Mouse (Mus musculus) Muller cell, postnatal 12 days (primary cell): ENCODE measurements around the gene 1810010H24Rik.
"Not testable (repeated sequence)": the region's sequence is repeated elsewhere in the genome, so short reads cannot be mapped to it uniquely, and the experiment has no call there.

ENCODE experiments used
- DNase-seq: peaks from one replicate; pipeline ENCODE4 v3.0.0-alpha.2; 2015; ENCODE audit errors: inconsistent ontology term

The 1810010H24Rik gene

DNA sequence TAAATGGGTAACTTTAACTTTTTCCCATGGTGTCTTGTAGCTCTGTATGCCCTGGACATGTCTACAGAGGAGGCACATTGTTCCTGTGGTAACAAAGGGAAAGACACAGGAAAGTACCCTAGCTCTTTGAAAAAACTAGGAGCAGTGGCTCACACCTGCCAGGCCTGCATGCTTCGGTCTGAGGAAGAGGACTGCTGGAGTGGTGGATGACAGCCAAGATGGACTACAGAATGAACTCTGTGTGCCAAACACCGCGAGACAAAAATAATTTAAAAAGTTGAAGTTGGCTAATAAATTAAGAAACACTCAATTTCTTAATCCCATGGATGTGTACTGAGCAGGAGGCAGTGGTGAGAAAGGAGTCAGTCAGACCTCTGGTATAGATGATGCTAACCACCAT lies 15.9 kb downstream of the 1810010H24Rik start:
- DNase-seq: no peak

DNA sequence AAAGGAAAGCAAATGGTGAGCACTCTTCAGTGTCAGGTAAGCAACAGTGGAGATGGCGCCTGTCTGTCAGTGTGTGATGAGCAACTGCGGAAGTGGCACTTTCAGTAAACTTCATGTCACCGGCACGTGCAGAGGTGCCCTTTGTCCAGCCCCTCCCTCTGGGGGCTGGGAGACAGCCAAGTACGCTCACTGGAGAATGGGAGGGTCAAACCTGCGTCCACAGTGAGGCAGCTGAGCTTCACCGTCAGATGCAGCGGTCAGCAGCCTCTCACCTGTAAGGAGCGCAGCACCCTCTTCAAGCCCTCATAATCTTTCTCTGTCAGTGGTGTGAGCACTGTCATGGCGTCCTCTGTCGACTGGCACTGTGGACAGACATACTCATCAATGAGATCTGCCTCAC lies 17.9 kb downstream of the 1810010H24Rik start:
- no peak for DNase-seq

DNA sequence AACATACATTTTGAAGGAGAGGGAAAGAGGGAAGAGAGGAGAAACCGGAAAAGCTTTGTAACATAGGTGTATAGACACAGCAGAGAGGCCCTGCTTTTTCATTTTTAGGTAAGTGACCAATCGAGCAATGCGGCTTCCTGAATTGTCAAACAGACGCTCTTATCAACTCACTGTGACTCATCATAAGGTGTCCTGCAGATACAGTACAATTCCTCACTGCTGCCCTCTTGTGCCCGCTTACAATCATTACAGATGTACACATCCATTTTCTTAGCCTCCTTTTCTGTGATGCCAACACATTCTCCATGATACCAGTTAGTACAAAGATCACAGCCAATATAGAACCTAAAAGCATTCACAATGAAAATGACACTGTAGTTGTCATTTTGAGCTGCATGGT lies 18.8 kb downstream of the 1810010H24Rik start:
- DNase-seq: peak; percentile 42

DNA sequence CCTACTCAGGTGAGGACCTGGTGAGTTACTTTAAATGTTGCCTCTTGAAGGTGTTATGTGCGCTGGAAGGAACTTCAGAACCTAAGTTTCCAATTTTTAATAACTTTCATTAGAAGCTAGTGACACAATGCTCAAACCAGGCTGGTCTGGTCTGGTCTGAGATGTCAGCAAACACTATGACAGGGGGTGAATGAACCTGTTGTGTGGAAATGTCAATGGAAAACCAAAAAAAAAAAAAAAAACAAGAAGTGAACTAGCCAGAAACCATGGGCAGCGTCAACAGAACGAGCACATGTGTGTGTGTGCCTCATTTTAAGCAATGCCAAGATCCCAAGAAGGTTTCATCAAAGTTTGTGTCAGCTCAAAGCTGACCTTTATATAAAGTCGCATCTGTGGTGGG lies 20.1 kb downstream of the 1810010H24Rik start:
- no peak for DNase-seq

DNA sequence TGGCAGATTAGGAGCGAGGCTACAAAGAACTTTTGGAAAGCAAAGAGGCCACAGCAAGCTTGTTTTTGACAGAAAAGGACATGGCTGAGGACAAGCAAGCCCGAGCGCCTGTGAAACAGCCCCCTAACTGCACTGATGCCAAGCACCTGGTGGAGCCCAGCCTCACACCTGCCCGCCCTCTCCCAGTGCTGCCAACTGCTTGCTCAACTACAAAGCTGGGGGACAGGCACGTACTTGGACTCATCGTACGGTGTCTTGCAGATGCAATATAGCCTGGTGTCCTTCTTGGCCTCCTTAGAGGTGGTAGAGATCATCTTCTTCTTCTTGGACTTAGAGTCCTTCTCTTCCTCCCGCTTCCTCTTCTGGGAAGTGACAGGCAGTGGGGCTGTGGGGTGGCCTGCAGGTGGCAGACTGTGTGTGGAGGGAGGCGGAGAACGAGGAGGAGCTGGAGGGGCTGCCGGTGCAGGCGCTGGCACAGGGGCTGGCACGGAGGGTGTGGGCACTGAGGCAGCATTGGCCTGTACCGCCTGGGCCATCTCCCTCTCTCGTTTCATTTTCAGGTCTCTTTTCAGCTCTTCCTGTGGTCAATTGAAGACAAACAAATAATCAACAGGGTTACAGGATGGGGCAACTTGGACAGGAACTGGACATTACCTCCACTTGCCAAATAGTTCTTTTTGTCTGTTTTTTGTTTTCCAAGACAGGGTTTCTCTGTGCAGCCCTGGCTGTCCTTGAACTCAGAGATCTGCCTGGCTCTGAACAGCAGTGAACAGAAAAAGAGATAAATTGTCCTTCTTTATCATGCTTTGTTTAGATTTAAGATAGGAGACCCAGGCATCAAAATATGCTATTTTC lies 21.5 kb downstream of the 1810010H24Rik start:
- no peak for DNase-seq

DNA sequence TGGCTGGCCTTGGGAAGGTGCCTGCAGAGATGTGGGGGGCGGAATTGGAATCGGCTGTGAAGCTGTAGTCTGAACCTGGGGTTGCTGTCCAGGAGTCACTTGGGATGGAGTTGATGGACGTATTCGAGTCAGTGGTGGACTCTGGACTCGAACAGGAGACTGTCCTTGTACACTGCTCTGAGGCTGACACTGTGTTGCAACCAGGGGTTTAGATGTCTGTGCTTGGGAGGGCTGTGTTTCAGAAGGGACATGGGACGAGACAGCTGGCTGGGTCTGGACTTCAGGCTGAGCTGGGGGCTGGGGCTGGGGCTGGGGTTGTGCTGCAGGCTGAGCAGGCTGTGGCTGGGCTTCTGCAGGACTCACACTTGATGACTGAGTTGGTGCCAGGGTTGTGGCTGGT lies 29.4 kb downstream of the 1810010H24Rik start:
- no peak for DNase-seq

DNA sequence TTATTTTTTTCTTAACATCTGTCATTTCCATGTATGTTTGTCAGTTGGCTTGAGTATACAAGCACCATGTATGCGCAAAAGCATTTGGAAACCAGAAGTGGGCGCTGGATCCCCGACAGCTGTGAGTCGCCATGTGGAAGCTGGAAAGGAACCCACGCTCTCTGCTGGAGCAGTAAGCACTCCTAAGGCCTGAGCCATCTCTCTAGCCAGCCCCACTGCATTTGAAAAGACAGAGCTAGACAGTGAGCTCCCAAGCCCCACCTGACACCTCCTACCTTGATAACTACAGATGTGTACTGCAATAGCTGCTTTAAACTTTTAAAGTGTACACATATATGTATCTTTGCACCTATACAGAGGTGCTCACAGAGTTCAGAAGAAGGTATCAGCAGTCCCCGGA lies 31.9 kb downstream of the 1810010H24Rik start:
- no peak for DNase-seq

DNA sequence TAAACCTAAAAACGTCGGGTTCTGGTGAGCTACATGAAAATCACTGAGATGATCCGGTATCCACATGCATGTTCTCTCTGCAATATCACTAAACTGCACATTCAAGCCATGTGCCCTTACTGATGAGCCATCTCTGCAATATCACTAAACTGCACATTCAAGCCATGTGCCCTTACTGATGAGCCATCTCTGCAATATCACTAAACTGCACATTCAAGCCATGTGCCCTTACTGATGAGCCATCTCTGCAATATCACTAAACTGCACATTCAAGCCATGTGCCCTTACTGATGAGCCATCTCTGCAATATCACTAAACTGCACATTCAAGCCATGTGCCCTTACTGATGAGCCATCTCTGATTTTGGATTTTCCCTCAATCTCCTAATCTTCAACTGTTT lies 34.2 kb downstream of the 1810010H24Rik start:
- DNase-seq: not testable (repeated sequence)

DNA sequence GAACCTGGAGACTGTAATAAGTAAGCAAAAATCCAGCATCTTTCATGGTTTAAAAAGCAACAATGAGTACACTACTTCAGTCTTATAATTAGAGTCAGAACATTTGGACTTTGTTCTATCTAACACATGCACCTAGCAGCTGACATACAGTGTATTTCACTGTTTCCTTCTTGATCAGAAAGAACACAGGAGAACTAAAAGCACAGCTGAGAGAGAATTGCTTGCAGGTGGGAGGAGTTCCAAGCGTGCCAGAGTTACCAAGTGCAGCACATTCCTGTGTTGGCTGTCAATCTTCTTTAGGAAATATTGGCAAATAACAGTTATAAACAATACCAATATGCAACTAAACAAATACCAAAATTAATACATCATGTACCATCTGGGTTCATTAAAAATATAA lies 35.5 kb downstream of the 1810010H24Rik start:
- no peak for DNase-seq

DNA sequence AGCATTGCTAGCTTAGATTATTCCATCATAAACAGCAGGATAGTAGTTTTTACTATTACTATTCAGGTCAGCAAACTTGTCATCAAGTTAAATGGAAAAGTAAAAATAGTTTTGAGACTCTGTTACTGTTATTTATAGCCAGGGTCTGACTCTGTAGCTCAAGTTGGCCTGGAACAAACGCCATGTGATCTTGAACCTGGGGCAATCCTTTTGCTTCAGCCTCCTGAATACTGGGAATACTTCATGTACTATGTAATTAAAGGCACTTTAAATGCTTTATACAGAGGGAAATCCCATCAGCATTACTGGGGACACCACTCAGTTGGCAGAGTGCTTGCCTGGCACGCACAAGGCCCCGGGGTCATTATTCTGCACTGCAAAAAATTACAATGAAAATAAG lies 37.6 kb downstream of the 1810010H24Rik start:
- no peak for DNase-seq

DNA sequence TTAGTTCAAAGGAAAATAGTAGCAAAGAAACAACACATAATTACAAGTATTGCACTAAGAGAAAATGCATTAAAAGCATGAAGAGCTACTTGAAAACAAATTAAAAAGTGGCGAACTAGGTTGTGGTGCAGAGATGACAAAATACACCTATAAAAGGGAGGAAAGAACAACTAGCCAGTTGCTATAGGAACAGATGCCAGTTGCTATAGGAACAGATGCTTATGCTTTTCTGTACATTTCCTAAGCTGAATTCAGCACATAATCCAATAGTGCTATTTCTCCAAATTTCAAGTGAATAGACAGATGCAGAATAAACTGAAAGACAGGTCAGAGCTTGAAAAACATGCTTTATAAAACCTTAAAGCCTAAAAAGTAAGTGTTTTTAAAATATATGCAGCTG lies 39.1 kb downstream of the 1810010H24Rik start:
- no peak for DNase-seq

DNA sequence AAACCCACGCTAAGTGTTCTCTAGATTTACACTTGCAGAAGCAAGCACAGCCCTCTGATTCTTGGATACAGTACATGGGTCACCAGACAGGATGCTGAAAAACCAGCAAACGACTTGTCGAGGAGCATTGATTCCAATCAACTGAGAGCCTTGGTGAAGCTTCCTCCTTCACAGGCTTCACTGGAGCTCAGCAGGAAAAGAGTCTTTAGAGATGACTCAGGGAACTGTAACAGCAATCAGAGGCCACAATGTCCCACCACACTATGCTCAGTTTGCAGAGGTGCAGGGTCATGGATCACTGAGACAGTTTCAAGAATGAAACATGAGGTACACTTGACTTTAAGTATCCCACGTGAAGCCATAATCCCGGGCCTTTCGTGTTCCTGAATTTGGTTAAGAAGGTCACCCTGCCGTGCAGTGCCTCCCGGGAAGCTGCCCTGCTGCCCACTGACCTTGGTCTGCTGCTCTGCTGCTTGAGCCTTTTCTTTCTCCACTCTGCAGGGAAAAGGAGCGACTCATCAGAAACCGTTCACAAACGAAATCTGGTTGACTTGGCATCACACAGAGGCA lies 39.8 kb downstream of the 1810010H24Rik start:
- DNase-seq: peak; percentile 43
